Mouse (Mus musculus) liver, adult (tissue): ENCODE data around the gene Fat3.

Source experiments
- GATA4 ChIP-seq: IDR thresholded peaks from 2 replicates; pipeline ENCODE4 v1.6.1; 2014; ENCODE audit warnings: mild to moderate bottlenecking, low read length; ENCODE audit not compliant: insufficient replicate concordance

Gene Fat3

GRCm38 (mm10) chr9:16305396-16306086, 195.5 kb downstream of the Fat3 start:
- no peak for TF ChIP-seq GATA4

- TF ChIP-seq GATA4: no peak
Measured at GRCm38 (mm10) chr9:16304949-16305348, 196.1 kb downstream of the Fat3 start.

GRCm38 (mm10) chr9:16302484-16302883, 198.6 kb downstream of the Fat3 start:
- TF ChIP-seq GATA4: no peak

DNA sequence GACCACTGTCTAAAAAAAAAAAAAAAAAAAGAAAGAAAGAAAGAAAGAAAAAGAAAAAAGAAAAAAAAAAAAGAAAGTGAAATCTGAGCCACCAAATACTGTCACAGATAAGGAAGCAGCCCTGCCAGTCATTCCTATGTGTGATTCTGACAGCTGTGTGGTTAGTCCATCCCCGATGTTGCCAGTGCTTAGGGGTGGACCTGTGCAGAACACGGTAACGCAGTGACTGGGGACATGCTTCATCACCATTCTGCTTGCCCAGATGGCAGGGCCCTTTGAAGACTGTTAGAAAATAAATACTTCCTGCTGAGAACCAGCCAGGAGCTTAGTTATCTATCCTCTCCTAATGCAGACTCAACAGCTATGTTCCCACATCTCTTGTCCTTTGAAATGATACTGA, 203.2 kb downstream of the Fat3 start:
- no peak for TF ChIP-seq GATA4

DNA sequence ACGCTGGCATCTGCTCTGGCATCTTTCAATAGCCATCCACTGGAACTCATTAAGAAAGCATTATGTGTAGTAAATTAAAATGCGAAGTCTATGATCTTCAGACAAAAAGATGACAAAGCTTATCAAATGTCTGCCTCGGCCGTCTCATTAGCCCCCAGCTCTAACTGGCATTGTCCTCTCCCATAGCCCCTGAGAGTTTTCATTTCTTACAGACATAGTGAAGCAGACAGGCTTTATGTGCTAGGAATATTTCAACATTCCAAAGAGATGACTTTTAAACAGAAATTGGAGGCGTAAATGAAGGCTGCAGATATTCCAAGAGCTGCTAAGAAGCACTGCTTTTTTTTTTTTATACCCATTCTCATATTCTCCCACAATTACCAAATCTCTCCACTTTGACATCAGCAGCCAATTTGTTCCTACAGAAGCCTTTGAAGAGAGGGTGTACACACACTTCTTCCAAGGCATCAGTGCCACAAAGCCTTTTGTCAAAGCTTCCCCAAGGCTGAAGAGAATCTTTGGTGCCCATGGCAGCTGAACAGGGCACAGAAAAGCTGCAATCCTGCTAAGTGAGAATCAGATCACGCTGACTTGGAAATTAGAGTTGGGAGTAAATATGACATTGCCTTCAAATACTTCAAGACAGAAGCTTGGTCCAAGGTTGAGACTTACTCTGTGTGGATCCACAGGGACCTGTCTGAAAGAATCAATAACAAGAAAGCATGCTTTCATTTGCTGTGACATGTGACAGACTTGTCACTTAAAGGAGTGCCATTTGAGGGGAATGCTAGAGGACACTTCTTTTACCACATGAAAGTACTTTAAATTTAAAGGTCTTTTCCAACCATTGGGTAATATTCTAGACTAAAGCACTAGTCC, 206.9 kb downstream of the Fat3 start:
- no peak for TF ChIP-seq GATA4

DNA sequence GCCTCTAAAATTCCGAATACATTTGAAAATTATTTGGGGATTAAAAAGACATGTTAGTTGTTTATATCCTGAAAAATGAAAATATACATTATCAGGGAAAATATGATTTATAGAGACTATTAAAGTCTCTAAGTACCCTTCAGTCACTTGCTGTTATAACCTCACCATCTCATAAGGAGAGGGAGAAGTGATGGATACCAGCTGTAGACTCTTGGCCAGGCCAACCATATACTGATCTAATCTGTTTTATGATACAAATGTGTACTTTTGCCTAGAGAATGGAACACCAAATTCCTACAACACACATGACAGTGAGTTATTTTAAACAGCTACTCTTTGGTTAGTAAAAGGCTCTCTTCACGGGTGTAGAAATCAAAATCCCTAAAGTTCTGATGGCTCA, 208.6 kb downstream of the Fat3 start:
- TF ChIP-seq GATA4: no peak

GRCm38 (mm10) chr9:16290911-16291310, 210.2 kb downstream of the Fat3 start:
- TF ChIP-seq GATA4: no peak

GRCm38 (mm10) chr9:16283033-16283432, 218.1 kb downstream of the Fat3 start:
- no peak for TF ChIP-seq GATA4

DNA sequence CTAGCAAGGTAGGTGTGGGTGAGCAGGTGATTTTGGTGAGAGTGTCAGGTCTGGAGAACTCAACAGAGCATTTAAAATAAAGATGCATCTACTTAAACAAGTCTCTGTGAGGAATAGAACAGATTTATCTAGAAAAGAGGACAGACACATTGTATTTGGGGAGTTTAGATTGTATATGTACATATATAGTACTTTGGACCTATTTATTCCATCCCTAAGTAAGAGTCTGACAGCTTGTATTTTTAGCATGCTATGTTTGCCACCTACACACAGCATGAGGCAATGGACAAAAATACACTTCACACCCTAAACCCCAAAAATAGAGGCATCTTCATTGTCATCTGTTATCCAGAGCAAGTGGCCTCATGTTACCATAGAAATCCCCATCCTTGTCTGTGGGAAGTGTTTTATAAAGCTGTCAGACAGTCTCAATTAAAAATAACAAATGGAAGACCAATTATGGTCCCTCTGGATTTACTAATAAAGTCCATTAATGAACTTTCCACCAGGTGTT, 218.7 kb downstream of the Fat3 start:
- no peak for TF ChIP-seq GATA4

DNA sequence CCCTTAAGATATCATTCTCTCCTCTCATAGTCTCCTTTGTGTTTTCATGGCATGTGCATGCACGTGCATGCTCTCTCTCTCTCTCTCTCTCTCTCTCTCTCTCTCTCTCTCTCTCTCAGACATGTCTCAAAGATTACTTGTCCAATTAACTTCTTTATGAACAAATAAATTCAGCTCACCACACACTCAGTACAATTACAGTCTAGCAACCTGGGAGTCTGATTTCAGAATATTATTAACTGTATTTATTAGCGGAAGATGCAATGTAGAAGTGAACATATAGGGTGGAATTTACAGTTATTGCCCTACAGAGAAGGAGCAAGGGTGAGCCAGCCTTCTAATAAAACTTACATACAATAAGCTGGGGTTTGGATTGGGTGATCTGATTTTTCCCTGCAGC, 225.5 kb downstream of the Fat3 start:
- no peak for TF ChIP-seq GATA4

GRCm38 (mm10) chr9:16274130-16274529, 227.0 kb downstream of the Fat3 start:
- TF ChIP-seq GATA4: no peak

DNA sequence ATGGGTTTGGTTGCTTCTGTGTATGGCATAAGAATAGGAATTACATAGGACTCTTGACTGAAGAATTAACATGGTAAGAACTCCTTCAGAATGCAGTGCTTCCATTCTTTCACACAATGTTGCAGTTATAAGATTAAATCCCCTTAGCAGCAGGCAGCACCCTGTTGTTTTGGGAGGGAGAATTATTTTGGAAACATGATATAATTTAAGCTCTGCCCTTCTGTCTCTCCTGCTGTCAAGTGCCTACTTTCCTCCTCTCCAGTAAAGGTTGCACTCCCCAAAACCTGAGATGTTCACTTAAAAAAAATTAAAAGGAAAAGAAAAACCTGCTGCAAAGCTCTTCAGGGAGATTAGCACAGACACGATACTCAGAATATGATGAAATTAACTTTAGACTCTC, 228.3 kb downstream of the Fat3 start:
- no peak for TF ChIP-seq GATA4

GRCm38 (mm10) chr9:16270768-16271114, 230.3 kb downstream of the Fat3 start:
- TF ChIP-seq GATA4: no peak

- TF ChIP-seq GATA4: no peak
Measured at GRCm38 (mm10) chr9:16270056-16270767, 230.9 kb downstream of the Fat3 start.

- no peak for TF ChIP-seq GATA4
Measured at GRCm38 (mm10) chr9:16265519-16265918, 235.6 kb downstream of the Fat3 start.
